ENCODE assay signal across 14 mouse cellular contexts in genomic region chr17:73044918-73045580, GRCm38 (mm10).
DNase-seq lines count a peak whose midpoint lies in the region; ATAC-seq lines count a peak whose summit lies in the region.
"Had no signal": no experiment of that assay in that cellular context is flagged by ENCODE, and none has a peak within 500 bp of the region (broad histone marks: within the 10 kb centered on the region; RNA-seq: fewer than 3 reads in every experiment).

No protein-coding gene starts in this region.

- no peaks in the 10 kb centered on the region for H3K4me1 ChIP-seq in limb, embryonic 10.5 days
- H3K4me1 ChIP-seq: heart, embryonic 10.5 days had no signal

- ATAC-seq in megakaryocyte-erythroid progenitor cell, adult 5-6 weeks (replicated peaks; ENCODE audit: low FRiP score, low TSS enrichment, poor library complexity, severe bottlenecking), result peak; percentile 55

- H3K9me3 ChIP-seq in limb, embryonic 10.5 days (replicated peaks), result no peaks in the 10 kb centered on the region
- H3K9me3 ChIP-seq: heart, embryonic 10.5 days had no signal

- WGBS in limb, embryonic 10.5 days, result 86% methylated on average over 5 of the region's 5 CpGs

- H3K36me3 ChIP-seq in limb, embryonic 10.5 days, result no peaks in the 10 kb centered on the region
- H3K36me3 ChIP-seq: heart, embryonic 10.5 days had no signal

- no peak overlapping the region for H3K27ac ChIP-seq in limb, embryonic 10.5 days
- H3K27ac ChIP-seq: heart, embryonic 10.5 days had no signal

- H3K4me3 ChIP-seq in limb, embryonic 10.5 days, result no peak overlapping the region
- H3K4me3 ChIP-seq: erythroblast, embryonic 14.5 days; heart, embryonic 10.5 days; myocyte had no signal

- no peaks in the 10 kb centered on the region for H3K27me3 ChIP-seq in limb, embryonic 10.5 days (ENCODE audit: low read depth, poor library complexity, severe bottlenecking)

- peak; percentile 33 for DNase-seq in heart, adult 11 months
- no peak for DNase-seq in heart, adult 8-10 months (ENCODE audit: low spot score)
- peak; percentile 9 for DNase-seq in c-Kit-positive CD71-positive TER-119-negative erythroid progenitor cells, embryonic 14.5 days (ENCODE audit: low read depth)
- DNase-seq in layer of hippocampus, adult 9-10 months (ENCODE audit: low spot score), result peak; percentile 29
- no peak for DNase-seq in kidney, postnatal 14 days
- DNase-seq in limb, embryonic 10.5 days (ENCODE audit: low spot score), result no peak
- DNase-seq in heart, adult 9 months (ENCODE audit: low spot score in 2 of 2), result no peak
- DNase-seq: adrenal gland, postnatal 14 days; cerebellum, postnatal 36 days; kidney, postnatal 4 days had no signal

Comparison
In these comparisons a context has a peak if more than half of its experiments do, and no peak if none do; other contexts are left out.
1. DNase-seq: peak in heart, adult 11 months (single experiment), c-Kit-positive CD71-positive TER-119-negative erythroid progenitor cells, embryonic 14.5 days (single experiment) and layer of hippocampus, adult 9-10 months (single experiment); none in heart, adult 8-10 months (single experiment), kidney, postnatal 14 days (single experiment), limb, embryonic 10.5 days (single experiment) and heart, adult 9 months (0 of 2).